Mouse (Mus musculus) forebrain, postnatal 0 days (tissue): Measurements from ENCODE around the gene Clec4f. TPM values are rescaled to one million over a fixed set of nuclear protein-coding genes. Genes with fewer than 3 reads are reported as not detected.

Source experiments
- ATAC-seq: fragments of 200-750 bp; cut with Nextera tagmentation; 2 replicates; pipeline ENCODE4 v1.8.0; 2017; ENCODE audit warnings: mild to moderate bottlenecking, moderate library complexity
- DNase-seq: peaks from one replicate; pipeline ENCODE4 v3.0.0-alpha.2; 2015
- H3K27ac ChIP-seq: fragments of 300-500 bp; sonication (generic); 2 replicates; pipeline ENCODE4 v1.5.1; 2014; ENCODE audit warnings: low read depth, mild to moderate bottlenecking, antibody characterized with exemption, low read length, moderate library complexity, mixed read lengths
- H3K27me3 ChIP-seq: fragments of 300-500 bp; sonication (generic); 2 replicates; pipeline ENCODE4 v1.6.1; 2014; ENCODE audit warnings: mild to moderate bottlenecking, low read length, mixed read lengths; ENCODE audit not compliant: insufficient read depth
- H3K36me3 ChIP-seq: fragments of 300-500 bp; sonication (generic); 2 replicates; pipeline ENCODE4 v1.6.1; 2014; ENCODE audit warnings: mild to moderate bottlenecking, moderate library complexity; ENCODE audit not compliant: insufficient read depth
- H3K4me1 ChIP-seq: fragments of 300-500 bp; sonication (generic); 2 replicates; pipeline ENCODE4 v1.6.1; 2014; ENCODE audit warnings: antibody characterized with exemption; ENCODE audit not compliant: insufficient read depth
- H3K4me2 ChIP-seq: fragments of 300-500 bp; sonication (generic); 2 replicates; pipeline ENCODE4 v1.6.1; 2014; ENCODE audit warnings: low read depth, mild to moderate bottlenecking, moderate library complexity
- H3K4me3 ChIP-seq: fragments of 300-500 bp; sonication (generic); 2 replicates; pipeline ENCODE4 v1.5.1; 2014; ENCODE audit warnings: low read depth, low read length, mixed read lengths
- H3K9ac ChIP-seq: fragments of 300-500 bp; sonication (generic); 2 replicates; pipeline ENCODE4 v1.6.1; 2014; ENCODE audit warnings: mild to moderate bottlenecking
- H3K9me3 ChIP-seq: fragments of 300-500 bp; sonication (generic); 2 replicates; pipeline ENCODE4 v1.6.1; 2016; ENCODE audit warnings: low read length
- CTCF ChIP-seq: sonication (generic); IDR thresholded peaks from 2 replicates; pipeline ENCODE4 v1.5.1; 2016; ENCODE audit warnings: antibody characterized with exemption, control low read depth, low read depth
- WGBS: fragments of 180-500 bp; shearing (Covaris S2); extraction: QIAGEN DNeasy Blood & Tissue Kit; methylation state at CpG from one replicate; pipeline ENCODE4 v1.1.7; 2014; 5-methylcytosine and 5-hydroxymethylcytosine counted together
- polyA plus RNA-seq: library from polyadenylated mRNA; unstranded; fragments of >200 nt; fragmentation: Nextera tagmentation; extraction: Ambion mirVana; gene quantifications from 2 replicates; pipeline ENCODE4 v1.2.1, GENCODE M21; 2015
- total RNA-seq: library from RNA; depleted of rRNA; stranded (reverse); fragments of >200 nt; gene quantifications from 2 replicates; pipeline ENCODE4 v1.2.3, GENCODE M21; 2014

Clec4f gene
- total and polyA plus RNA-seq, 2 experiments from 2014 or later: 0.28 TPM; not detected in 1

- H3K9ac ChIP-seq: no peak overlapping the region
- no peak for TF ChIP-seq CTCF
- H3K4me2 ChIP-seq: no peak overlapping the region
- H3K27ac ChIP-seq: no peak overlapping the region
- WGBS: 9% methylated on average over 5 of the region's 5 CpGs
- peaks cover 90% of the 10 kb centered on the region for H3K27me3 ChIP-seq
- H3K4me3 ChIP-seq: no peak overlapping the region
- ATAC-seq: no peak
- no peak for DNase-seq
- no peaks in the 10 kb centered on the region for H3K36me3 ChIP-seq
- no peaks in the 10 kb centered on the region for H3K4me1 ChIP-seq
- no peaks in the 10 kb centered on the region for H3K9me3 ChIP-seq
Observed at GRCm38 (mm10) chr6:83699971-83700370, 44.0 kb upstream of the Clec4f start.

DNA sequence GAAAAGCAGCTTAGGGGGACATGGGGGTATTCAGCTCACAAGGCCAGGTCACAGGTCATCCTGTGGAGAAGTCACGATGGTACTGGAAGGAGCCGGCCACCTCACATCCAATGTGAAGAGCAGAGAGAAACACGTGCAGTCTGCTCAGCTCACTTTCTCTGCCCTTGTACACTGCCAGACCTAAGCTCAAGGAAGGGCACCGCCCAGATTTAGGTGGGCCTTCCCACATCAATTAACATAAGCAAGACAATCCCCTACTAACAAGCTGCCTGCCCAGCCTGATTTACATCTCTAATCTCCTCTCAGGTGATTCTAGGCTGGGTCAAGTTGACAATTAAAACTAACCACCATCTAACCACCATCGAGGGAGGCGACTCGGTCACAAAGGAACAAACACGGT is 41.9 kb upstream of the Clec4f start:
- Histone ChIP-seq H3K9ac (no peak overlapping the region), H3K27ac (no peak overlapping the region), H3K4me2 (no peak overlapping the region), H3K4me3 (no peak overlapping the region), H3K36me3 (no peaks in the 10 kb centered on the region), H3K4me1 (no peaks in the 10 kb centered on the region), H3K9me3 (no peaks in the 10 kb centered on the region), H3K27me3 (peaks cover 91% of the 10 kb centered on the region)
- TF ChIP-seq CTCF: no peak
- ATAC-seq: no peak
- WGBS: under 1% methylated on average over 8 of the region's 8 CpGs
- no peak for DNase-seq

GRCm38 (mm10) chr6:83696684-83697083 is 40.7 kb upstream of the Clec4f start:
- Histone ChIP-seq H3K4me1 (no peaks in the 10 kb centered on the region), H3K27ac (no peak overlapping the region), H3K9me3 (no peaks in the 10 kb centered on the region), H3K9ac (no peak overlapping the region), H3K4me3 (no peak overlapping the region), H3K36me3 (no peaks in the 10 kb centered on the region), H3K4me2 (no peak overlapping the region), H3K27me3 (peaks cover 95% of the 10 kb centered on the region)
- ATAC-seq (no peak), DNase-seq (no peak)
- no peak for TF ChIP-seq CTCF
- WGBS: 2% methylated on average over 7 of the region's 7 CpGs

DNA sequence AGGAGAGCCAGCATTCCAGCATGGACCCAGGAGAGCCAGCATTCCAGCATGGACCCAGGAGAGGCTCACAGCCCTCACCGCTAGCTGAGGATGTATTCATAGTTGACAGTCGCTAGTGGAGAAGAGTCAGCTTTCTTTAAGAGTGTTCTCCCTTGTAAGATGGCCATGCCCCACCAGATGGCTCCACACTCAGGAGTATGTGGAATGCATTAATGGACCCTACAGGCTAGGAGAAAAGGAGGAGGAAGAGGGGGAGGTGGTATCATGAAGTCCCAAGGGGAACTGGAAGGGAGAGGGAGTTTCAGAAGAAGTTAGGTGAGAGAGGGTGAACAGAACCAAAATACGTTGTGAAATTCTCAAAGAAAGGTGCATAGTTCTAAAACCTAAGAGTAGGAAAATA is 39.7 kb upstream of the Clec4f start:
- peak; percentile 28; the same call in 1 of the 2 replicates for TF ChIP-seq CTCF
- Histone ChIP-seq H3K27ac (no peak overlapping the region), H3K4me3 (no peak overlapping the region), H3K9ac (no peak overlapping the region), H3K4me2 (no peak overlapping the region), H3K9me3 (no peaks in the 10 kb centered on the region), H3K4me1 (no peaks in the 10 kb centered on the region), H3K27me3 (peaks cover 96% of the 10 kb centered on the region), H3K36me3 (no peaks in the 10 kb centered on the region)
- DNase-seq (no peak), ATAC-seq (no peak)
- 8% methylated on average over 3 of the region's 3 CpGs for WGBS

DNA sequence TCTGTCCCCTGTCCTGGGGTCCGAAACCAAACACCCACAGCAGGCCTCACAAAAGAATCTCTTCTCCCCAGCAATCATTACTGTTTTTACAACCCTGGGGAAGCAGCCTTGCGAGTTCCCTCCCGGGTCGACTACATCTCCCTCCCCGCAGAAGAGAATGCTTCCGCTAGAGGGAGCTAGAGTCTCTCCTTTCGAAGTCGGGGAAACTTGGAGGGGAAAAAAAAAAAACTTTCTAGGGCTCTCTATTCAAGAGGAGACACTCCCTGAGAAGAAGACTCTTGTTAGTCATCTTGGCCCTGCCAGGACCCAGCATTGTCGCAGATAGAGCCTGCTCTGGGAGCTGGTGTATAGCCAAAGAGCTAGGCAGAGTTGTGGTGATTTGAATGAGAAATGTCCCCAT is 37.8 kb upstream of the Clec4f start:
- Histone ChIP-seq H3K9me3 (no peaks in the 10 kb centered on the region), H3K36me3 (no peaks in the 10 kb centered on the region), H3K9ac (no peak overlapping the region), H3K4me1 (no peaks in the 10 kb centered on the region), H3K4me3 (no peak overlapping the region), H3K27ac (no peak overlapping the region), H3K27me3 (peaks cover 87% of the 10 kb centered on the region), H3K4me2 (no peak overlapping the region)
- ATAC-seq: no peak
- peak; percentile 80 for DNase-seq
- peak; percentile 73 for TF ChIP-seq CTCF
- WGBS: under 1% methylated on average over 9 of the region's 9 CpGs

DNA sequence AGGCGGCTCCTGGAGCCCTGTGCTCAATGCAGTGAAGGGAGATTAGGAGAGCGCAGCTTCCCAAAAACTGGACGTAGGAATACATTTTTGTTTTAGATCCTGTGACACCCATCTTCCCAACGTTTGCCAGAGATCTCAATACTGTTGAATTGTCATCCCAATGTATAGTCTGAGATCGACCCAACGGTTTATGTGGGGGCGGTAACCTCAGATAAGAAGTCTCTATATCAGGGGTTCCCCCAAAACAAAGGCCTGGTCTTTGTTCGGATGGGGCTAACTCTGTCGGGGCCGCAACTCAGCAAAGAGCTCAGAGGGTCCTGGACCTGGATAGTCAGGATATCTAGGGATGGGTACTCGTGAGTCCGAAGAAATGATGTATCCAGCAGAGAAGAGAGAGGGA is 37.0 kb upstream of the Clec4f start:
- 1% methylated on average over 12 of the region's 12 CpGs for WGBS
- Histone ChIP-seq H3K27ac (no peak overlapping the region), H3K36me3 (no peaks in the 10 kb centered on the region), H3K4me1 (no peaks in the 10 kb centered on the region), H3K27me3 (peaks cover 87% of the 10 kb centered on the region), H3K4me3 (no peak overlapping the region), H3K4me2 (no peak overlapping the region), H3K9me3 (no peaks in the 10 kb centered on the region), H3K9ac (no peak overlapping the region)
- DNase-seq (no peak), ATAC-seq (no peak)
- no peak for TF ChIP-seq CTCF

- ATAC-seq: no peak
- TF ChIP-seq CTCF: no peak
Observed at GRCm38 (mm10) chr6:83690936-83691335, 34.9 kb upstream of the Clec4f start.

DNA sequence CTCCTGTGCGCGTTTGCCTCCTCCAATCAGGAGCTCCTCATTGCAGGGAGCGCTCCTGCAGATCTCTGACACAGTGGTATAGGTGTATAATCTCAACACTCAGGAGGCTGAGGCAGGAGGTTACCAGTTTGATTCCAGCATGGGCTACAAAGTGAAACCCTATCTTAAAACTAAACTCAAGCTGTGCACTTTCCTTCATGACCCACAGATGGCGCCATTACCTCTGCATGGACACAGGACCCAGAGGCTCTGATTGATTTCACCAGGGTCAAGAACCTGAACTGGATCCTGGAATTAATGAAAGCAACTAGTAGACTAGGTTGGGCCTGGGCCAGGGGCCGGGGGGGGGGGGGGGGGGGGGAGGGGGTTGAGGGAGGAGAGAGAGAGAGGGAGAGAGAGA is 34.3 kb upstream of the Clec4f start:
- Histone ChIP-seq H3K27me3 (peaks cover 71% of the 10 kb centered on the region), H3K9ac (no peak overlapping the region), H3K4me1 (no peaks in the 10 kb centered on the region), H3K4me2 (no peak overlapping the region), H3K36me3 (no peaks in the 10 kb centered on the region), H3K9me3 (no peaks in the 10 kb centered on the region), H3K4me3 (no peak overlapping the region), H3K27ac (no peak overlapping the region)
- ATAC-seq: no peak
- DNase-seq: peak; percentile 46
- peak; percentile 71 for TF ChIP-seq CTCF
- WGBS: 23% methylated on average over 4 of the region's 5 CpGs

More at GRCm38 (mm10) chr6:83690936-83691335, 34.9 kb upstream of the Clec4f start:
- Histone ChIP-seq H3K9me3 (no peaks in the 10 kb centered on the region), H3K4me2 (no peak overlapping the region), H3K9ac (no peak overlapping the region), H3K27me3 (peaks cover 77% of the 10 kb centered on the region), H3K4me1 (no peaks in the 10 kb centered on the region), H3K36me3 (no peaks in the 10 kb centered on the region), H3K4me3 (no peak overlapping the region), H3K27ac (no peak overlapping the region)
- DNase-seq: no peak
- 70% methylated on average over 2 of the region's 2 CpGs for WGBS
